Mouse (Mus musculus) subcutaneous adipose tissue, adult 2 months (tissue): Measurements from ENCODE around the gene F2rl2. TPM values are rescaled to one million over a fixed set of nuclear protein-coding genes. Genes with fewer than 3 reads are reported as not detected.

ENCODE experiments used
- polyA plus RNA-seq: library from polyadenylated mRNA; depleted of rRNA; stranded (reverse); fragments of >200 nt; gene quantifications from 2 replicates; pipeline ENCODE4 v1.2.3, GENCODE M21; 2012; ENCODE audit warnings: low replicate concordance; rRNA removed

F2rl2 gene
- 0.52 and 0.66 TPM in 2 replicates for polyA plus RNA-seq

GRCm38 (mm10) chr13:95696654-95697163 lies at the start of gene F2rl2:
Gene F2rl2, plus strand, starts transcription at chr13:95696853.

Other genes starting within 250 kb of the F2rl2 start
- not detected in 2 replicates for gene S100z, start 218.1 kb upstream of the F2rl2 start, polyA plus RNA-seq
- gene F2rl1, start 171.6 kb upstream of the F2rl2 start, polyA plus RNA-seq: 3.6 and 11.6 TPM in 2 replicates
- 7.6 and 27.0 TPM in 2 replicates for gene F2r, start 78.4 kb upstream of the F2rl2 start, polyA plus RNA-seq
- gene Iqgap2, start 195.1 kb downstream of the F2rl2 start, polyA plus RNA-seq: 1.4 and 4.3 TPM in 2 replicates